Mouse (Mus musculus): Measurements from ENCODE around the gene Esp23. TPM values are rescaled to one million over a fixed set of nuclear protein-coding genes. Genes with fewer than 3 reads are reported as not detected.
A peak's percentile ranks its signal among the peaks of the same experiment; 100 is the strongest.
"Not testable (repeated sequence)": the region's sequence is repeated elsewhere in the genome, so short reads cannot be mapped to it uniquely, and the experiment has no call there.

Gene Esp23
- not detected in 2 replicates for polyA plus RNA-seq (2012; rRNA removed)

- H3K36me3 ChIP-seq (ENCODE audit: control insufficient read depth, insufficient read depth, low read length): no peaks in the 10 kb centered on the region
- no peaks in the 10 kb centered on the region for H3K27me3 ChIP-seq (ENCODE audit: control insufficient read depth, insufficient read depth, low read length)
Measured at GRCm38 (mm10) chr17:39076937-39077336, at the start of gene Esp23. Gene Esp23 (minus strand): TSS chr17:39077037.

DNA sequence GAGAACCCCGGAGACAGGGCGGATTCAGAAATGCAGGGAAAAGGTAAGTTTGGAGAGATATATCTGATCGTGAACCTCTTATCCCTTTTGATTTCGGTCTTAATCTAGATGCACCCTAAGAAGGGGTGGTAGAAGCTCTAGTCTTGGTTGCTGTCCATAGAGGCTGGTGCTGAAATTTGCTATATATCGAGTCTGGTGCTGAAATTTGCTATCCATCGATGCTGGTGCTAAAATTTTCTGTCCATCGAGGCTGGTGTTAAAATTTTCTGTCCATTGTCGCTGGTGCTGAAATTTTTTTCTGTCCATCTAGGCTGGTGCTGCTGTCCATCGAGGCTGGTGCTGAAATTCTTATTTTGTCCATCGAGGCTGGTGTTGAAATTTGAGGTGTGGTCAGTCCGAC, 30.3 kb upstream of the Esp23 start:
- H3K36me3 ChIP-seq (ENCODE audit: control insufficient read depth, insufficient read depth, low read length); H3K4me1 ChIP-seq (ENCODE audit: control insufficient read depth, insufficient read depth, low read length); H3K27me3 ChIP-seq (ENCODE audit: control insufficient read depth, insufficient read depth, low read length): not testable (repeated sequence)
- Histone ChIP-seq H3K27ac (ENCODE audit: control insufficient read depth, insufficient read depth, low read depth, low read length) (peak overlapping the region; percentile 61; the same call in 1 of the 2 replicates), H3K4me3 (ENCODE audit: control insufficient read depth, low read depth, low read length) (peak overlapping the region; percentile 61)

More at GRCm38 (mm10) chr17:39076937-39077336, at the start of gene Esp23:
- H3K4me1 ChIP-seq (ENCODE audit: control insufficient read depth, insufficient read depth, low read length): no peaks in the 10 kb centered on the region
- no peak within 1 kb of the TSS for H3K4me3 ChIP-seq (ENCODE audit: control insufficient read depth, low read depth, low read length)
- TF ChIP-seq POLR2A (IDR thresholded peaks at IDR 0.05; ENCODE audit: control insufficient read depth, low read depth, low read length) (no peak), CTCF (IDR thresholded peaks at IDR 0.05; ENCODE audit: control insufficient read depth, insufficient read depth, insufficient replicate concordance, low read depth, low read length) (no peak)
- no peak within 1 kb of the TSS for H3K27ac ChIP-seq (ENCODE audit: control insufficient read depth, insufficient read depth, low read depth, low read length)

GRCm38 (mm10) chr17:39095034-39095433, 18.2 kb upstream of the Esp23 start, which contains the start of gene Esp22:
Gene Esp22 (plus strand): TSS chr17:39095334.
- H3K36me3 ChIP-seq (ENCODE audit: control insufficient read depth, insufficient read depth, low read length): no peaks in the 10 kb centered on the region
- no peak for TF ChIP-seq POLR2A (IDR thresholded peaks at IDR 0.05; ENCODE audit: control insufficient read depth, low read depth, low read length)
- no peak for TF ChIP-seq CTCF (IDR thresholded peaks at IDR 0.05; ENCODE audit: control insufficient read depth, insufficient read depth, insufficient replicate concordance, low read depth, low read length)
- H3K4me1 ChIP-seq (ENCODE audit: control insufficient read depth, insufficient read depth, low read length): no peaks in the 10 kb centered on the region
- no peaks in the 10 kb centered on the region for H3K27me3 ChIP-seq (ENCODE audit: control insufficient read depth, insufficient read depth, low read length)
- H3K4me3 ChIP-seq (ENCODE audit: control insufficient read depth, low read depth, low read length): no peak within 1 kb of the TSS
- no peak within 1 kb of the TSS for H3K27ac ChIP-seq (ENCODE audit: control insufficient read depth, insufficient read depth, low read depth, low read length)

DNA sequence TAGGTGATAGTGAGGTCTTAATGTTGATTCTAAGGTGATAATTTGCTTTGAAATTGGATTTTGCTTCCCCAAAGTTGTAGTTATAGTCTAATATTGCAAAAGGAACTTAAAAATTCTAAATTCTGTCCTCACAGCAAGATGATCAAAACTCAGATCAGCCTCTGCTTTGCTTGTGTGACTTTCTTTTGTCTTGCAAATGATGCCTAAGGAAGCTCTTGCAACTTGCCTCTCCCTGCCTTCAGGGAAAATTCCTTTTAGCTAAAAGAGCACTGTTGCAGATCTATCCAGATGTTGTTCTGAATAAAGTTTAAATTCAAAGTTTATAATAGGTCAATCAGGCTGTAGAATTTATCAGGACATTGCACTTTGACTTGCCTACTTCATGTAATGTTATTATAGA, 13.2 kb downstream of the Esp23 start:
- H3K4me3 ChIP-seq (ENCODE audit: control insufficient read depth, low read depth, low read length): no peak overlapping the region
- H3K4me1 ChIP-seq (ENCODE audit: control insufficient read depth, insufficient read depth, low read length): no peaks in the 10 kb centered on the region
- H3K36me3 ChIP-seq (ENCODE audit: control insufficient read depth, insufficient read depth, low read length): no peaks in the 10 kb centered on the region
- TF ChIP-seq POLR2A (IDR thresholded peaks at IDR 0.05; ENCODE audit: control insufficient read depth, low read depth, low read length) (no peak), CTCF (IDR thresholded peaks at IDR 0.05; ENCODE audit: control insufficient read depth, insufficient read depth, insufficient replicate concordance, low read depth, low read length) (no peak)
- H3K27me3 ChIP-seq (ENCODE audit: control insufficient read depth, insufficient read depth, low read length): no peaks in the 10 kb centered on the region
- no peak overlapping the region for H3K27ac ChIP-seq (ENCODE audit: control insufficient read depth, insufficient read depth, low read depth, low read length)

GRCm38 (mm10) chr17:39043241-39043640, 33.6 kb downstream of the Esp23 start, which contains the start of gene Gm21903:
Gene Gm21903 (minus strand): TSS chr17:39043341.
- Histone ChIP-seq H3K4me3 (ENCODE audit: control insufficient read depth, low read depth, low read length) (no peak within 1 kb of the TSS), H3K36me3 (ENCODE audit: control insufficient read depth, insufficient read depth, low read length) (no peaks in the 10 kb centered on the region), H3K4me1 (ENCODE audit: control insufficient read depth, insufficient read depth, low read length) (no peaks in the 10 kb centered on the region), H3K27me3 (ENCODE audit: control insufficient read depth, insufficient read depth, low read length) (no peaks in the 10 kb centered on the region), H3K27ac (ENCODE audit: control insufficient read depth, insufficient read depth, low read depth, low read length) (no peak within 1 kb of the TSS)
- no peak for TF ChIP-seq POLR2A (IDR thresholded peaks at IDR 0.05; ENCODE audit: control insufficient read depth, low read depth, low read length)
- no peak for TF ChIP-seq CTCF (IDR thresholded peaks at IDR 0.05; ENCODE audit: control insufficient read depth, insufficient read depth, insufficient replicate concordance, low read depth, low read length)

DNA sequence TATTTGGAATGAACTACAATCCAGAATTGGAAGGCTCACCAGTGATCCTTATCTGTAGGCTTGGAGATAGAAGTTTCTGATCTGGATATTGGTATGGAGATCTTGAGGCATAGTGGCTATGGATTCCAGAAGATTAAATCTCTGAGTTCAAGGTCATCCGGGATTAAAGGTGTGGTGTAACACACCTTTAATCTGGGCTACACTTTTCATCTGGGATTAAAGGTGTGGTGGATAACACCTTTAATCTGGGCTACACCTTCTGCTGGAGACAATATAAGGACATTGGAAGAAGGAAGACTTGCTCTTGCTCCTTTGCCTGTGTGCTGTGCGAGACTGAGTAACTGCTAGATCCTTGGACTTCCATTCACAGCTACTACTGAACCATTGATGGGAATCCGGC, 40.4 kb downstream of the Esp23 start, which contains the start of gene Esp24:
TSS of gene Esp24 (plus strand) at position 301 of the 400 bp plus-strand sequence.
- H3K27me3 ChIP-seq (ENCODE audit: control insufficient read depth, insufficient read depth, low read length); H3K36me3 ChIP-seq (ENCODE audit: control insufficient read depth, insufficient read depth, low read length); H3K4me1 ChIP-seq (ENCODE audit: control insufficient read depth, insufficient read depth, low read length); H3K4me3 ChIP-seq (ENCODE audit: control insufficient read depth, low read depth, low read length); H3K27ac ChIP-seq (ENCODE audit: control insufficient read depth, insufficient read depth, low read depth, low read length): not testable (repeated sequence)

Other genes with a start within 250 kb of the Esp23 start
- gene Esp24, start 40.3 kb downstream of the Esp23 start, polyA plus RNA-seq (2012; rRNA removed): not detected in 2 replicates
- not detected in 2 replicates for gene Gm21903, start 33.7 kb downstream of the Esp23 start, polyA plus RNA-seq (2012; rRNA removed)
- gene Esp22, start 18.3 kb upstream of the Esp23 start, polyA plus RNA-seq (2012; rRNA removed): not detected in 2 replicates

Data from testis, adult 2 months (tissue).